Mouse (Mus musculus) megakaryocyte, embryonic 14.5 days (primary cell): Measurements from ENCODE around the gene Gm5728.
"Not testable (repeated sequence)": the region's sequence is repeated elsewhere in the genome, so short reads cannot be mapped to it uniquely, and the experiment has no call there.

Source experiments
- FLI1 ChIP-seq: IDR thresholded peaks from 2 replicates; pipeline ENCODE4 v1.6.1; 2012; ENCODE audit warnings: low read length, inconsistent platforms, mixed read lengths
- GATA1 ChIP-seq: IDR thresholded peaks from 3 replicates; pipeline ENCODE4 v1.6.1; 2012; ENCODE audit warnings: mixed read lengths, low read length, inconsistent platforms, borderline replicate concordance

DNA sequence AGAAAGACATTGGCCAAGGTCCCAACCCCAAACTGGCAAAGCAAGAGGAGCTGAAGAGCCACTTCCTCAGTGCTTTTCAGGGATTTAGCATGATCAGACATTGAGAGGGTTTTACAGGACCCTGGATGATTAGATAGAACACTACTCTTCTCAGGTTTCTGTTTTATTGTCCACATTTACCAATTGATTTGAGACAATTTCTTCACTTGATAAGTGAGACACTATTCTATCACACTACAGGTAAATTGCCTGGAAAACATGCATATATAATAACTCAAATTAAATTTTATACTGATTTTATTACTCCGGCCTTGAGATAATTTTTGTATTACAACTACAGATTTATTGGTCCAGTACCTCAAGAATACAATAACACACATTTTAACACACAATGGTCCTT is at the start of gene Gm5728:
- TF ChIP-seq GATA1, FLI1: not testable (repeated sequence)
